Mouse (Mus musculus): ENCODE measurements around the gene Bhmt. TPM values are rescaled to one million over a fixed set of nuclear protein-coding genes. Genes with fewer than 3 reads are reported as not detected.

Bhmt gene
- polyA plus RNA-seq, 1 experiment, result 26.4 TPM

DNA sequence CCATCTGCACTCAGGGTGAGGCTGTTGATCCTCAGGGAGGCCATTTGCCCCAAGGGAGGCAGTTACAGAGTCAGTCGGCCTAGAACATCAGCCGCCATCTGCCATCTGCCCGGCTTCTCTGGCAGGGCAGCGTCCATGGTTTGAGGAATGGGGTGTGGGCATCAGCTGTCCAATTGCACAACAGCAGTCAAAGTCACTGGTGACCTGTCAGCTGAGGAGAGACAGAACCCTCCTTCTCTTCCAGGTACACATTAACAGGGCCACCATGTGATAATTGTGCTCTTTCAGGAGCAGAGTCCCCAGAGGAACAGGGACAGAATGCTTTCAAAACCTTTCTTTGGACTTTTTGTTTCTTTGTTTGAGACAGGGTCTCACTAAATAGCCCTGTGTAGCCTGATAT is 34.6 kb upstream of the Bhmt start:
- Histone ChIP-seq H3K36me3 (ENCODE audit: control insufficient read depth, insufficient read depth, low read length) (no peaks in the 10 kb centered on the region), H3K4me1 (ENCODE audit: control insufficient read depth, insufficient read depth, low read length) (peaks cover 5% of the 10 kb centered on the region; the same call in 1 of the 2 replicates), H3K27me3 (replicated peaks; ENCODE audit: control insufficient read depth, insufficient read depth, low read length) (no peaks in the 10 kb centered on the region), H3K4me3 (ENCODE audit: insufficient read depth, low read depth, low read length) (no peak overlapping the region), H3K27ac (ENCODE audit: insufficient read depth, low read depth, low read length) (peak overlapping the region; percentile 82)
- TF ChIP-seq POLR2A (IDR thresholded peaks at IDR 0.05; ENCODE audit: low read depth, low read length) (peak; percentile 12), CTCF (conservative IDR thresholded peaks at IDR 0.05; ENCODE audit: insufficient read depth, insufficient read length, low read depth, low read length) (no peak)
- peak; percentile 87 for DNase-seq
- WGBS, result 67% methylated on average over 4 of the region's 4 CpGs

DNA sequence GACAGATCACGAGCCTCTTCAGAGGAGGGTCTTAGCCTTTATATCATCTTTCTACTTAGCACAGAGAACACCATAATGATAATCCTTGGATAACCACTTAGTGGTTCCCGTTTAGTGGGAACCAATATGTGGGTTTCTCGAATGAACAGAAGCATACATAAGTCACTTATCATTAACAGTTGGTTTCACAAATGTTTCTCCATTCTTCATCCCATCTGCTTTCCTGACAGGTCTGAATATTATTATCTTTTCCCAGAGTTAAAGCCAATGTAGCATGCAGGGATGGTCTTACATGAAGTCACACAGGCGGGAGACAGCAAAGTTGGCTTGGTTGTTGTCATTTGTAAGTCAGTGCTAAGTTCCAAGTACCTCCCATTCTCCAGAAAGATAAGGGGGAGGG is 29.8 kb upstream of the Bhmt start:
- no peaks in the 10 kb centered on the region for H3K36me3 ChIP-seq (ENCODE audit: control insufficient read depth, insufficient read depth, low read length)
- no peaks in the 10 kb centered on the region for H3K27me3 ChIP-seq (replicated peaks; ENCODE audit: control insufficient read depth, insufficient read depth, low read length)
- peaks cover 5% of the 10 kb centered on the region; the same call in 1 of the 2 replicates for H3K4me1 ChIP-seq (ENCODE audit: control insufficient read depth, insufficient read depth, low read length)
- no peak overlapping the region for H3K4me3 ChIP-seq (ENCODE audit: insufficient read depth, low read depth, low read length)
- H3K27ac ChIP-seq (ENCODE audit: insufficient read depth, low read depth, low read length), result no peak overlapping the region
- WGBS, result 82% methylated on average over 4 of the region's 4 CpGs
- no peak for TF ChIP-seq POLR2A (IDR thresholded peaks at IDR 0.05; ENCODE audit: low read depth, low read length)
- no peak for TF ChIP-seq CTCF (conservative IDR thresholded peaks at IDR 0.05; ENCODE audit: insufficient read depth, insufficient read length, low read depth, low read length)
- DNase-seq, result no peak

DNA sequence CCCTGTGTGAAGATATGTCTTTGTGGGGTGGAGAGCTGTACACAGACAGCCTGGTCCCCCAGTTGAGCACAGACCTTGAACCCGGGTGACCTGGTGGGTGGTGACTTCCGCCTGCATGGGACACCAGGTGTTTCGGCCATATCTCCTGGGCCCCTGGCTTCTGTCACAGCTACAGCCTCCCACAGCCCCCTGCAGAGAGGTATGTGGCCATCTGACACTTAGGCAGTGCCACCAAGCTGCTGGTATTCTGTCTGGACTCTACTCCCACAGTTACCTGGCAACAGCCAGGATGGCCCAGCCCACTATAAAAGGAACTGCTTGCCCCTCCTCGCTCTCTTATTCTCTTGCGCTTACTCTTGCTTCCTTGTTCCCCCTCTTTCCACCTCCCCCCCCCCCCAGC is 20.2 kb upstream of the Bhmt start:
- Histone ChIP-seq H3K27me3 (replicated peaks; ENCODE audit: control insufficient read depth, insufficient read depth, low read length) (no peaks in the 10 kb centered on the region), H3K36me3 (ENCODE audit: control insufficient read depth, insufficient read depth, low read length) (no peaks in the 10 kb centered on the region), H3K27ac (ENCODE audit: insufficient read depth, low read depth, low read length) (no peak overlapping the region), H3K4me1 (ENCODE audit: control insufficient read depth, insufficient read depth, low read length) (no peaks in the 10 kb centered on the region; the same call in 1 of the 2 replicates), H3K4me3 (ENCODE audit: insufficient read depth, low read depth, low read length) (no peak overlapping the region)
- 70% methylated on average over 5 of the region's 5 CpGs for WGBS
- TF ChIP-seq POLR2A (IDR thresholded peaks at IDR 0.05; ENCODE audit: low read depth, low read length) (no peak), CTCF (conservative IDR thresholded peaks at IDR 0.05; ENCODE audit: insufficient read depth, insufficient read length, low read depth, low read length) (no peak)
- no peak for DNase-seq

DNA sequence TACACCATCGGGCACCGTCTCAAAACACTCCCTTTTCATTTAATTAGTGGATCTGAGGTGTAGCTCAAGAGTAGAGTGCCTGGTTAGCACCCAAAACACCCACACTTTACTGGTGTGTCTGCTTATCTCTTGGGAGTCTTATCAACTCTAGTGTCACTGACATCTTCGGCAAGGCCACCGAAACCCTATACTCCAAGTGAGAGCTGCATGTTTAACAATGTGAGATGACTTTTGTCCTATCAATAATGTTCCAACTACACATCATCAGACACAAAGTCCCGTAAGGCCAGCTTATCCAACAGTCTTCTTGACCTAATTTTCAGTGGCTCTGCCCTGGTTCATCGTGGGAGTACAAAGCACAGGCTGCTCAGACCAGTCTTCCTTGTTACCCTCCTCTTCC is 15.6 kb upstream of the Bhmt start:
- no peaks in the 10 kb centered on the region for H3K36me3 ChIP-seq (ENCODE audit: control insufficient read depth, insufficient read depth, low read length)
- no peak overlapping the region for H3K4me3 ChIP-seq (ENCODE audit: insufficient read depth, low read depth, low read length)
- TF ChIP-seq CTCF (conservative IDR thresholded peaks at IDR 0.05; ENCODE audit: insufficient read depth, insufficient read length, low read depth, low read length) (no peak), POLR2A (IDR thresholded peaks at IDR 0.05; ENCODE audit: low read depth, low read length) (no peak)
- no peak overlapping the region for H3K27ac ChIP-seq (ENCODE audit: insufficient read depth, low read depth, low read length)
- H3K27me3 ChIP-seq (replicated peaks; ENCODE audit: control insufficient read depth, insufficient read depth, low read length), result no peaks in the 10 kb centered on the region
- WGBS, result 81% methylated on average over 6 of the region's 6 CpGs
- no peak for DNase-seq
- H3K4me1 ChIP-seq (ENCODE audit: control insufficient read depth, insufficient read depth, low read length), result peaks cover 8% of the 10 kb centered on the region; the same call in 1 of the 2 replicates

DNA sequence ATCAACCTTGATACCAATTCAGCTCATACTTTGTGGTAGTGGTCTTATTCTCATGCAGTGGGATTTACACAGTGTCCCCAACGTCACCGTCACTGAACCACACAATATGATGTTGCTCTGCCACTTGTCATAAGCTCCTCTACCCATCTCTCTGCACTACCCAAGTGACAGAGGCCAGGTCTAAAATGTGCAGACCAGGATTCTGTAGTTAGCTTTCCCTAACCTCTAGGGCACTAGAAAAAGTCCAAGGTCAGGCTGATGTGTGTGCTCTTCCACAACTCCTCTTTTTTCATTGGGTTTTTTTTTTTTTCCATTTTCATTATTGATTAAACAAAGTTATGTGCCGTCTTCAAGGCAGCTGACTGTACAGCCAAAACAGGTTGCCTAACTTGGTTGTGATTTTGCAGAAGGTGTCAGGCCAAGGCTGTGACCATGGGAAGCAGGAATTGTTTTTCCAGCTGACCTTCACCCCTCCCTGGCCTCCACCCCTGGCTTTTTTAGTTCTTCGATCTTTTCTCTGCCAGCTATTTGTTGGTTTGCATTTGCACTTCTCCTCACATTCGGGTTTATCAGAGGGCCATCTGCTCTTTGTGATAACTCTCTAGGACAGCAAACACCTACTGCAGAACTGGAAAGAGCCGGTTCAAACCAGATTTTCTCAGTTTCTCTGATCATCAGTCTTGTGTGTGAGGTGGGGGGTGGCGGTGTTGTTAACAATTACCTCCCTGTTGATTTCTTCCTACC is 10.8 kb upstream of the Bhmt start:
- TF ChIP-seq CTCF (conservative IDR thresholded peaks at IDR 0.05; ENCODE audit: insufficient read depth, insufficient read length, low read depth, low read length), result no peak
- TF ChIP-seq POLR2A (IDR thresholded peaks at IDR 0.05; ENCODE audit: low read depth, low read length), result no peak
- peak; percentile 84 for DNase-seq
- H3K4me3 ChIP-seq (ENCODE audit: insufficient read depth, low read depth, low read length), result no peak overlapping the region
- H3K4me1 ChIP-seq (ENCODE audit: control insufficient read depth, insufficient read depth, low read length), result peaks cover 11% of the 10 kb centered on the region
- H3K36me3 ChIP-seq (ENCODE audit: control insufficient read depth, insufficient read depth, low read length), result no peaks in the 10 kb centered on the region
- 60% methylated on average over 7 of the region's 7 CpGs for WGBS
- H3K27ac ChIP-seq (ENCODE audit: insufficient read depth, low read depth, low read length), result peak overlapping the region; percentile 79
- H3K27me3 ChIP-seq (replicated peaks; ENCODE audit: control insufficient read depth, insufficient read depth, low read length), result no peaks in the 10 kb centered on the region

DNA sequence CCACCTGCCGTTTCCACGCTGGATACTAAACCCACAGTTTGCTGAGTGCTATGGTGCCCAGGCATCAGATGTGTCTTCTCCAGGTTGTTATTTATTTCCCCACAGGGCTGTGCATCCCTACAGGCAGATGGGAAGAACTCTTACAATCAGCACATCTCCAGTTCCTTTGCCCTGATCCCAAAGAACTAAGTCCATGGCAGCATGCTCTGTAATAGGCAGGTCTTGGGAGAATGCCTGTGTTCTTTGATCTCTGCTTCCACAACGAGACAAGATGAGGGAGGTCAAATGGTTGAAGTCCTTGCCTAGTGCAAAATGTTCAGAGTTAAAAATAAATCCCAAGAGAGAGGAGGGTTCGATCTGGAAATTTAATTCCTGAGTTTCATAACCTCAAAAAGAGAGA is 1.9 kb upstream of the Bhmt start:
- peak overlapping the region; percentile 98 for H3K27ac ChIP-seq (ENCODE audit: insufficient read depth, low read depth, low read length)
- no peaks in the 10 kb centered on the region for H3K27me3 ChIP-seq (replicated peaks; ENCODE audit: control insufficient read depth, insufficient read depth, low read length)
- no peaks in the 10 kb centered on the region for H3K36me3 ChIP-seq (ENCODE audit: control insufficient read depth, insufficient read depth, low read length)
- H3K4me1 ChIP-seq (ENCODE audit: control insufficient read depth, insufficient read depth, low read length), result peaks cover 10% of the 10 kb centered on the region; the same call in 1 of the 2 replicates
- WGBS, result 49% methylated on average over 4 of the region's 4 CpGs
- peak; percentile 92 for DNase-seq
- TF ChIP-seq CTCF (conservative IDR thresholded peaks at IDR 0.05; ENCODE audit: insufficient read depth, insufficient read length, low read depth, low read length), result no peak
- TF ChIP-seq POLR2A (IDR thresholded peaks at IDR 0.05; ENCODE audit: low read depth, low read length), result no peak
- no peak overlapping the region for H3K4me3 ChIP-seq (ENCODE audit: insufficient read depth, low read depth, low read length)

DNA sequence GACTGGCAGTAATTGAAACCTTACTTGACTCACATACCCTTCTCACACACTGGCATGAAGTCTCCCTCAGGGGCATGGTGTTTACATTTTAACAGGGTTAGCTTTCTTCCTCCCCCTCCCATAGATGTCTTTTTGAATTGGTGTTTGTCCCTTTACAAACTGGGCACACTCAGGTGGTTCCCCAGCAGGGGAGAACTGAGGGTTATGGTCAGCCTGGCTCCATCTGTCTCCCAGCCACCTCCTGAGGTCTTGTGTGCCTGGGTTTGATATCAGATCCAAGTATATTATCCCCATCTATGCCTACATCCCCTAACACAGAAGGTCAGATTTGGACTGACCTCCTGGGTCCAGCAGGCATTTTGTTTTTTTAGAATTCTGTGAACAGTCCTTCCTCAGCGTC is 1.2 kb downstream of the Bhmt start:
- H3K4me1 ChIP-seq (ENCODE audit: control insufficient read depth, insufficient read depth, low read length), result peaks cover 10% of the 10 kb centered on the region; the same call in 1 of the 2 replicates
- H3K4me3 ChIP-seq (ENCODE audit: insufficient read depth, low read depth, low read length), result no peak overlapping the region
- H3K27me3 ChIP-seq (replicated peaks; ENCODE audit: control insufficient read depth, insufficient read depth, low read length), result no peaks in the 10 kb centered on the region
- WGBS, result 84% methylated on average over 1 of the region's 1 CpGs
- H3K27ac ChIP-seq (ENCODE audit: insufficient read depth, low read depth, low read length), result no peak overlapping the region
- DNase-seq, result no peak
- no peak for TF ChIP-seq CTCF (conservative IDR thresholded peaks at IDR 0.05; ENCODE audit: insufficient read depth, insufficient read length, low read depth, low read length)
- no peak for TF ChIP-seq POLR2A (IDR thresholded peaks at IDR 0.05; ENCODE audit: low read depth, low read length)
- H3K36me3 ChIP-seq (ENCODE audit: control insufficient read depth, insufficient read depth, low read length), result no peaks in the 10 kb centered on the region
